Mouse (Mus musculus): ENCODE measurements around the gene Ric1.

DNA sequence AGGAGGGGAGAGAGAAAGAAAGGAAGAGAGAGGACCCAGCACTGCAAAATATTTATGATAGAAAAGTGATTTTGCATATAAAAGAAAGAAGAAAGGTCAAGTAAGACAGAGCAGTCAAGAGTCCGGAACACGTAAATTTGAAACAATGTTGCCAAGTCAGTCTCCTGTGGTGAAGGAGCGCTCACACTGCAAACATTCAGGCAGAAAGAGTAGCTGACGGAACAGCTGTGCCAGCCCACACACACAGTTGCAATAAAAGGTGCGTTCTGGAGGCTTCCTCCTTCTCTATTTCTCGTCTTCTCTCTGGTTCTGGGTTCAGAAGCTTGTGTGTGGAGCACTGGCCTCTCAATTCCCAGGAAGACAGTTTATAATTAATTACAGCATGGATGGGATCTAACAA is 133.1 kb downstream of the Ric1 start:
- TF ChIP-seq POLR2A (IDR thresholded peaks at IDR 0.05; ENCODE audit: low read depth, low read length) (no peak), CTCF (IDR thresholded peaks at IDR 0.05; ENCODE audit: extremely low read depth, insufficient read length, insufficient replicate concordance, low read depth, low read length) (no peak)

All from small intestine, adult 2 months (tissue).